Mouse (Mus musculus): ENCODE results near the gene Gm4763. TPM values are rescaled to one million over a fixed set of nuclear protein-coding genes. Genes with fewer than 3 reads are reported as not detected.

Gm4763 gene
- total RNA-seq, 2 experiments from 2014 or later = not detected

Other genes starting within 250 kb of the Gm4763 start
- 100 to 1,000 TPM; 136 to 141 TPM for gene Cadm4, start 244.9 kb downstream of the Gm4763 start, total RNA-seq (2021)
- 10 to 100 TPM; 40.0 to 45.4 TPM for gene Zfp428, start 219.9 kb downstream of the Gm4763 start, total RNA-seq (2021)
- not detected for gene AC161166.1, start 214.5 kb downstream of the Gm4763 start, total RNA-seq (2021)
- gene Irgq, start 196.2 kb downstream of the Gm4763 start, total RNA-seq (2021) = 10 to 100 TPM; 62.1 to 63.3 TPM
- not detected for gene Pinlyp, start 180.8 kb downstream of the Gm4763 start, total RNA-seq (2021)
- gene Xrcc1, start 180.6 kb downstream of the Gm4763 start, total RNA-seq (2021) = 10 to 100 TPM; 36.8 to 43.4 TPM
- 10 to 100 TPM; 11.8 to 13.3 TPM for gene Ethe1, start 139.4 kb downstream of the Gm4763 start, total RNA-seq (2021)
- gene Zfp575, start 139.3 kb downstream of the Gm4763 start, total RNA-seq (2021) = 1 to 10 TPM; 5.7 TPM
- under 1 TPM; 0.17 to 0.63 TPM for gene Phldb3, start 116.1 kb downstream of the Gm4763 start, total RNA-seq (2021)
- 1 to 10 TPM in 1 of 2 experiments, under 1 TPM in 1; 0.57 to 1.3 TPM for gene Lypd3, start 90.4 kb downstream of the Gm4763 start, total RNA-seq (2021)
- not detected for gene Tex101, start 50.2 kb downstream of the Gm4763 start, total RNA-seq (2021)
- gene BC049730, start 17.7 kb downstream of the Gm4763 start, total RNA-seq (2021) = not detected
- gene Cd177, start 33.4 kb upstream of the Gm4763 start, total RNA-seq (2021) = under 1 TPM; 0.13 to 0.15 TPM
- gene Ceacam10, start 50.3 kb upstream of the Gm4763 start, total RNA-seq (2021) = not detected
- gene Gm9844, start 135.3 kb upstream of the Gm4763 start, total RNA-seq (2021) = under 1 TPM in 1 of 2 experiments, not detected in 1; 0.97 TPM
- gene Lypd4, start 143.0 kb upstream of the Gm4763 start, total RNA-seq (2021) = not detected
- gene Dmrtc2, start 143.1 kb upstream of the Gm4763 start, total RNA-seq (2021) = not detected
- 100 to 1,000 TPM; 556 to 616 TPM for gene Rps19, start 157.5 kb upstream of the Gm4763 start, total RNA-seq (2021)
- under 1 TPM in 1 of 2 experiments, not detected in 1; 0.22 TPM for gene Cd79a, start 170.5 kb upstream of the Gm4763 start, total RNA-seq (2021)
- 10 to 100 TPM; 74.7 to 80.8 TPM for gene Arhgef1, start 176.0 kb upstream of the Gm4763 start, total RNA-seq (2021)
- not detected for gene Gm4881, start 217.6 kb upstream of the Gm4763 start, total RNA-seq (2021)
- 100 to 1,000 TPM; 318 to 321 TPM for gene Rabac1, start 245.8 kb upstream of the Gm4763 start, total RNA-seq (2021)